Mouse (Mus musculus) lung, postnatal 0 days (tissue): ENCODE measurements around the gene Npas3. TPM values are rescaled to one million over a fixed set of nuclear protein-coding genes. Genes with fewer than 3 reads are reported as not detected.
A peak's percentile ranks its signal among the peaks of the same experiment; 100 is the strongest.

Experiments
- ATAC-seq: fragments of 200-750 bp; cut with Nextera tagmentation; 2 replicates; pipeline ENCODE4 v1.8.0; 2017; ENCODE audit warnings: moderate library complexity
- DNase-seq: peaks from one replicate; pipeline ENCODE4 v3.0.0-alpha.2; 2016; ENCODE audit warnings: low spot score
- H3K27ac ChIP-seq: fragments of 300-500 bp; sonication (generic); 2 replicates; pipeline ENCODE4 v1.5.1; 2014; ENCODE audit warnings: antibody characterized with exemption, mild to moderate bottlenecking, low read length, mixed read lengths
- H3K27me3 ChIP-seq: fragments of 300-500 bp; sonication (generic); replicated peaks from 2 replicates; pipeline ENCODE4 v1.6.1; 2014; ENCODE audit warnings: low read length, mixed read lengths; ENCODE audit not compliant: insufficient read depth
- H3K36me3 ChIP-seq: fragments of 300-500 bp; sonication (generic); 2 replicates; pipeline ENCODE4 v1.6.1; 2014; ENCODE audit warnings: low read length, mixed read lengths; ENCODE audit not compliant: insufficient read depth
- H3K4me1 ChIP-seq: fragments of 300-500 bp; sonication (generic); 2 replicates; pipeline ENCODE4 v1.6.1; 2014; ENCODE audit warnings: antibody characterized with exemption, low read depth, low read length, mixed read lengths; ENCODE audit not compliant: insufficient read depth
- H3K4me2 ChIP-seq: fragments of 300-500 bp; sonication (generic); replicated peaks from 2 replicates; pipeline ENCODE4 v1.6.1; 2014; ENCODE audit warnings: low read depth, mild to moderate bottlenecking, low read length, moderate library complexity, mixed read lengths
- H3K4me3 ChIP-seq: fragments of 300-500 bp; sonication (generic); 2 replicates; pipeline ENCODE4 v1.5.1; 2014; ENCODE audit warnings: low read depth, low read length
- H3K9ac ChIP-seq: fragments of 300-500 bp; sonication (generic); replicated peaks from 2 replicates; pipeline ENCODE4 v1.6.1; 2014; ENCODE audit warnings: low read depth, mild to moderate bottlenecking
- H3K9me3 ChIP-seq: fragments of 300-500 bp; sonication (generic); 2 replicates; pipeline ENCODE4 v1.6.1; 2016; ENCODE audit warnings: low read length, mixed read lengths
- CTCF ChIP-seq: IDR thresholded peaks from 2 replicates; pipeline ENCODE4 v1.5.1; 2016; ENCODE audit warnings: antibody characterized with exemption, mild to moderate bottlenecking
- EP300 ChIP-seq: IDR thresholded peaks from 2 replicates; pipeline ENCODE4 v1.6.1; 2016; ENCODE audit warnings: antibody characterized with exemption, mild to moderate bottlenecking, control low read depth
- WGBS: fragments of 180-500 bp; shearing (Covaris S2); extraction: QIAGEN DNeasy Blood & Tissue Kit; methylation state at CpG from one replicate; pipeline ENCODE4 v1.1.7; 2014; 5-methylcytosine and 5-hydroxymethylcytosine counted together
- polyA plus RNA-seq: library from polyadenylated mRNA; unstranded; fragments of >200 nt; fragmentation: Nextera tagmentation; extraction: Ambion mirVana; gene quantifications from 2 replicates; pipeline ENCODE4 v1.2.1, GENCODE M21; 2015

Npas3 gene
- polyA plus RNA-seq, 1 experiment from 2014 or later, result 0.17 TPM

GRCm38 (mm10) chr12:53680501-53680900 is 432.0 kb downstream of the Npas3 start:
- WGBS, result 72% methylated on average over 3 of the region's 3 CpGs

GRCm38 (mm10) chr12:53682036-53682435 is 433.6 kb downstream of the Npas3 start:
- Histone ChIP-seq H3K4me1 (no peaks in the 10 kb centered on the region), H3K4me3 (no peak overlapping the region), H3K36me3 (no peaks in the 10 kb centered on the region), H3K9ac (no peak overlapping the region), H3K27ac (no peak overlapping the region), H3K27me3 (no peaks in the 10 kb centered on the region), H3K9me3 (no peaks in the 10 kb centered on the region), H3K4me2 (no peak overlapping the region)
- WGBS, result 42% methylated on average over 3 of the region's 3 CpGs
- DNase-seq (peak; percentile 7), ATAC-seq (no peak)
- TF ChIP-seq CTCF, result peak; percentile 45
- no peak for TF ChIP-seq EP300

More at GRCm38 (mm10) chr12:53680501-53680900, 432.0 kb downstream of the Npas3 start:
- Histone ChIP-seq H3K36me3 (no peaks in the 10 kb centered on the region), H3K4me1 (no peaks in the 10 kb centered on the region), H3K27ac (no peak overlapping the region), H3K27me3 (no peaks in the 10 kb centered on the region), H3K4me2 (no peak overlapping the region), H3K9me3 (no peaks in the 10 kb centered on the region), H3K9ac (no peak overlapping the region), H3K4me3 (no peak overlapping the region)
- DNase-seq, result no peak
- ATAC-seq, result no peak
- TF ChIP-seq CTCF, result no peak
- no peak for TF ChIP-seq EP300

GRCm38 (mm10) chr12:53692471-53692870 is 444.0 kb downstream of the Npas3 start:
- no peaks in the 10 kb centered on the region for H3K27me3 ChIP-seq
- ATAC-seq (no peak), DNase-seq (no peak)
- H3K4me1 ChIP-seq, result no peaks in the 10 kb centered on the region
- H3K36me3 ChIP-seq, result no peaks in the 10 kb centered on the region
- no peak overlapping the region for H3K4me3 ChIP-seq
- 87% methylated on average over 4 of the region's 4 CpGs for WGBS
- H3K27ac ChIP-seq, result no peak overlapping the region
- H3K9ac ChIP-seq, result no peak overlapping the region
- TF ChIP-seq CTCF (no peak), EP300 (no peak)
- no peak overlapping the region for H3K4me2 ChIP-seq
- no peaks in the 10 kb centered on the region for H3K9me3 ChIP-seq

DNA sequence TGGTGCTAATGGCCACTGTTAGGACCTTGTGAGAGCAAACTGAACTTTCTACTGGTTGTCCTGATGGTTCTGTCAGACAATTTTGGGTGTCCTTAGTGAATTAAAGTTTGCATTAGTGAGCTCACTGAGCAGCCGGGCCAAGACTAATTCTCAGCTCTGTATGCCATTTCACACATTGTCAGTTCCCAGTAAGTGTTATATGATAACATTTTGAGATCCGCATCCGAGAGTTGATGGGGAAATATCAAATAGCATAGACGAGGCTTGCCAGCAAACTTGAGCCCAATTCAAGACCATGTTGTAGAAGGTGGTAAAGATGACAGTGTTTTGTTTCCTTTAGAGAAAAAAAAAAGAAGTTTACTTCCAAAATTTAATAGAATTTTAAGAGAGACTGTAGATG is 445.9 kb downstream of the Npas3 start:
- TF ChIP-seq EP300, result no peak
- WGBS, result 74% methylated on average over 4 of the region's 4 CpGs

DNA sequence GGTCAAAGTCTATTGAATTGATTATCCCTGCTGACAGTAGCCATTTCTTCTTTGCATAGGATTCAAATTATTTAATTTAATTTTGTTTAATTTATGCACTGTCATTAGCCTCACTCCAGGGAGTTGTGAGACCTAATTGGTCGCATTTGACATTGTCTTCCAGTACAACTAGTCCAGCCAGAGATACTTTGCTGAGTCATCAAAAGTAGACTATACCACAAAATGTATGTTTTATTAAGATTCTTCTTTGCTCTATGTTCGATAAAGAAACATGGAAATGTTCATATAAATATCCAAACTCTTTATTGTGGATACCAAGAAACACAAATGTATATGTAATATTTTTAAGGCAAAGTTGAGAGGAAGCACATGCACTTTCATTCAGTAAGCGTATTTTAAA is 446.8 kb downstream of the Npas3 start:
- 89% methylated on average over 3 of the region's 3 CpGs for WGBS
- H3K4me1 ChIP-seq, result no peaks in the 10 kb centered on the region
- no peak for TF ChIP-seq EP300
- TF ChIP-seq CTCF, result no peak
- H3K9ac ChIP-seq, result no peak overlapping the region
- DNase-seq (no peak), ATAC-seq (no peak)
- no peak overlapping the region for H3K27ac ChIP-seq
- no peak overlapping the region for H3K4me3 ChIP-seq
- no peaks in the 10 kb centered on the region for H3K36me3 ChIP-seq
- no peak overlapping the region for H3K4me2 ChIP-seq
- H3K27me3 ChIP-seq, result no peaks in the 10 kb centered on the region
- no peaks in the 10 kb centered on the region for H3K9me3 ChIP-seq

More for the DNA sequence above, 445.9 kb downstream of the Npas3 start:
- Histone ChIP-seq H3K27ac (no peak overlapping the region), H3K9me3 (no peaks in the 10 kb centered on the region), H3K4me1 (no peaks in the 10 kb centered on the region), H3K4me2 (no peak overlapping the region), H3K36me3 (no peaks in the 10 kb centered on the region), H3K4me3 (no peak overlapping the region), H3K27me3 (no peaks in the 10 kb centered on the region), H3K9ac (no peak overlapping the region)
- DNase-seq, result no peak
- no peak for ATAC-seq

DNA sequence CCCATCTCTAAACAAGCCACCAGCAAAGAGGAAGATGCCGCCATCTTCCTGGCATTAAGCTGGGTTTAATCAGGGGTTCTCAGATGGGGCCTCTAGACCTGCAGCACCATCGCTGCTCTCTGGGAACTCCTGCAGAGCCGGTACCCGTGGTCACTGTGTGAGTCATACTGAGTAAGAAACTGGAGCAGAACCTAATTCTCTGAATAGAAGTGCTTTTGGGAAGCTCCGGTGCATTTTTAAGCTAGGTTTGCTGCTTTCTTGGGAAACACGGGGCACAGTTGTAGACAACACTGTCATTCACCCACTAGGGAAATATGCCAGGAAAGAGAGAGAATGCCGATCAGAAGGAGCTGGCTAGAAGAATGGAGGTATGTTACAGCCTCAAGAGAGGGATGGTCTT is 449.2 kb downstream of the Npas3 start:
- TF ChIP-seq EP300 (no peak), CTCF (no peak)
- no peaks in the 10 kb centered on the region for H3K27me3 ChIP-seq
- H3K4me2 ChIP-seq, result no peak overlapping the region
- DNase-seq, result no peak
- H3K27ac ChIP-seq, result no peak overlapping the region
- WGBS, result 78% methylated on average over 7 of the region's 7 CpGs
- no peak for ATAC-seq
- H3K9me3 ChIP-seq, result no peaks in the 10 kb centered on the region
- no peak overlapping the region for H3K4me3 ChIP-seq
- H3K4me1 ChIP-seq, result no peaks in the 10 kb centered on the region
- no peaks in the 10 kb centered on the region for H3K36me3 ChIP-seq
- no peak overlapping the region for H3K9ac ChIP-seq
